Mouse (Mus musculus): ENCODE measurements at regions not wholly inside any gene's neighbourhood (a gene's known extent, or its start where the extent isn't known, plus 50 kb on each side); places are given as distances from the start of the nearest gene placed in this dataset.

DNA sequence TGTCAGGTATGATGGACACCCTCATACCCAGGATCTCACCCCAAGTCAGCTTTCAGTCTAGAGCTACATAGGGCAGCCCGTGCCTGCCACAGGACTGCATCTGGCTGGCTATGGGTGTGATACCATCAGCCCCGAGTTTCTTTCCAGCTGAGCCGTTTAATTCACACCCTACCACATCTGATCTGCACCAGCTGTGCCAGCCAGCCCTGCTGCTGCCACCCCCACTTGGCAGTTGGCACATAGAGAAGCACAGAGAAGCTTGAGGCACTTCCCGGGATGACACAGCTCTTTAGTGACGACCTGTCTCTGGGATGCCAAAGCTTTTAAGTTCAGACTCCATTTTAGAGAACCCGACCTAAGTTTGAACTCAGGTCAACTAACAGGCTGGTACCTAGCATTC lies 51.8 kb upstream of the Zdhhc25 start:
- DNase-seq (ENCODE audit: low read depth, low spot score): no peak

All from brain, embryonic 18.5 days (tissue).